Mouse (Mus musculus): ENCODE measurements around the gene Thop1.

The Thop1 gene

DNA sequence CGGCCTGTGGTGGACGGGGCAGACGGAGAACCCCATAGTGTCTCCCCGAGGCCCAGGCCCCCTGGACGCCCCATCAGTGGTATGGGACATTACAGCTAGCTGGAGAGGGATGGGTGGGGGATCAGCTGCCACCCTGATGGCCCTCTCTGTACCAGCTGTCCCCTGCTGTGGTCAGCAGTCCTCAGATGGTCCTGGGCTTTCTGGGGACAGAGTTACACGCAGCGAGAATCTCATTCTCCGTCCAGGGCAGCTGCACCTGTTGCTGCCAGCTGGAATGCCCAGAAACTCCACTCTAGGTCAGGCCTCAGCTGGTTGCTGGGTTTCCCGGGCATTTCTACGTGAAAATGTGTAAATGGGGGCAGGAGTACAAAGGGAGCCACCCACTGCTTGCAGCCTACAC, 49.8 kb downstream of the Thop1 start:
- no peak for DNase-seq

DNA sequence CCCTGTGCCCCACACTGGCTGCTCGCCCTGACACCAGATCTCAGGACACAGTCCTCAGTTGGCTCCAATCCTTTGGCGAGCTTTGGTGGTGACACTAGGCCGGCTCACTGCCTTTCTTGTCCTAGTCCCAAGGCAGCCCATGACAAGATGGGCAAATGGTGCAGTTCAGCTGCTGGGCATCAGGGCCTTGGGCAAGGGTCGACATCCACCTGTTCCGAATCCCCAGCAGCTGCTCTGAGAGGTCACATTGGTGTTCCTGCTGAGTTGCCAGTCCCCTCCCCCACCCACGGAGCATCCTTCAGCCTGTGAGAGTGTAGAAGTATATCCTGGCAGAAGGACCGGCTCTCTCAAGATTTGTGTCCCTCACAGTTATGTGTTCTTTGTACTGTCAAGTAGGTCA, 50.8 kb downstream of the Thop1 start:
- no peak for DNase-seq

DNA sequence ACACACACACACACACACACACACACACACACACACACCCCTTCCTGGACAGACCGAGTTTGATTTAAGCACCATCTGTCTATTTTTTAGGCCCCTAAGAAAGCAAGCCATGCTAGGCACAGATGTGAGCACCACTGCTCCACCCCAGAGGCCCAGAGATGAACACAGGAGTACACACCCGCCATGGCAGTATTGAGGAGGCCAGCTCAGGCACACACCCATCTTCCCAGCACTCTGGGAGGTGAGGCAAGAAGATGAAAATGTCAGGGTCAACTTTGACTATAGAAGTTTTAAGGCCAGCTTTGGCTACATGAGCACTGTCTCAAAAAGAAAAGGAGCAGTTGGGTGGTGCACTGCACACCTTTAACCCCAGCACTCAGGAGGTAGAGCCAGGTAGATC, 53.1 kb downstream of the Thop1 start:
- no peak for DNase-seq

DNA sequence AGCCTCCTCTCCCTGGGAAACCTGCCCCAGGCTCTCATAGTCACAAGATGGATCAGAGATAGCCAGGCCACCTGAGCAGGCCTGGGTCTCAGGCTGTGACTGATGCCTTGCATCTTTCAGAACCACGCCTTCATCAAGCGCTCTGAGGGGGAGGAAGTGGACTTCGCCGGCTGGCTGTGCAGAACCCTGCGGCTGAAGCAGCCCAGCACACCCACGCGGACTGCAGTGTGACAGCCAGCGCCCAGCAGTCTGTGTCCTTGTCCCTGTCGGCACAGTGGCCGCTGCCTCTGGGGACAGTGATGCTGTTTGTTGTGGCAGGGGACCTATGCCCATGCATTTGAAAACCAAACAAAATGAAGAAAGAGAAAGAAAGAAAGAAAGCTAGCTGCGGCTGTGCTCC, 53.7 kb downstream of the Thop1 start:
- DNase-seq = no peak

Measured in spleen, adult 18-20 months (tissue).